Comparison of ENCODE assay signal across 9 mouse cellular contexts in genomic region chr2:33754980-33755632, GRCm38 (mm10).
DNase-seq lines count a peak whose midpoint lies in the region; ATAC-seq lines count a peak whose summit lies in the region.
"Had no signal": no experiment of that assay in that cellular context is flagged by ENCODE, and none has a peak within 500 bp of the region (broad histone marks: within the 10 kb centered on the region; RNA-seq: fewer than 3 reads in every experiment).

No protein-coding gene starts in this region.

- peaks cover 25% of the 10 kb centered on the region for H3K4me1 ChIP-seq in kidney, embryonic 16.5 days (ENCODE audit: insufficient read depth, low read length)
- H3K4me1 ChIP-seq in forebrain, embryonic 13.5 days: peaks cover 66% of the 10 kb centered on the region
- H3K4me1 ChIP-seq in limb, embryonic 10.5 days: peaks cover 67% of the 10 kb centered on the region

- ATAC-seq in kidney, embryonic 16.5 days (ENCODE audit: low FRiP score, low TSS enrichment): peak; percentile 18; the same call in 1 of the 2 replicates
- ATAC-seq in forebrain, embryonic 13.5 days: no peak
- no peak for ATAC-seq in megakaryocyte progenitor cell, adult 5-6 weeks (replicated peaks; ENCODE audit: poor library complexity)

- H3K4me3 ChIP-seq in kidney, embryonic 16.5 days (ENCODE audit: low read length): no peak overlapping the region
- no peak overlapping the region for H3K4me3 ChIP-seq in forebrain, embryonic 13.5 days
- H3K4me3 ChIP-seq in limb, embryonic 10.5 days: no peak overlapping the region

- DNase-seq in kidney, postnatal 14 days: no peak
- peak; percentile 27 for DNase-seq in Muller cell, postnatal 12 days (ENCODE audit: inconsistent ontology term)
- peak; percentile 40 for DNase-seq in limb, embryonic 10.5 days (ENCODE audit: low spot score)
- DNase-seq in gastrocnemius, adult 18-20 months (ENCODE audit: low spot score): no peak
- DNase-seq in kidney, adult 11 months: no peak
- DNase-seq: cerebellum, adult 11 months had no signal

- H3K4me2 ChIP-seq in kidney, embryonic 16.5 days (replicated peaks; ENCODE audit: low read depth, low read length): no peak overlapping the region
- H3K4me2 ChIP-seq in forebrain, embryonic 13.5 days: no peak overlapping the region

- H3K9me3 ChIP-seq in kidney, embryonic 16.5 days (ENCODE audit: low read length): no peaks in the 10 kb centered on the region
- no peaks in the 10 kb centered on the region for H3K9me3 ChIP-seq in forebrain, embryonic 13.5 days (replicated peaks)
- no peaks in the 10 kb centered on the region for H3K9me3 ChIP-seq in limb, embryonic 10.5 days (replicated peaks)

- H3K9ac ChIP-seq in kidney, embryonic 16.5 days (replicated peaks; ENCODE audit: low read length): no peak overlapping the region
- H3K9ac ChIP-seq in forebrain, embryonic 13.5 days: no peak overlapping the region

- H3K27ac ChIP-seq in kidney, embryonic 16.5 days (ENCODE audit: low read length): peak overlapping the region; percentile 71; the same call in 1 of the 2 replicates
- H3K27ac ChIP-seq in forebrain, embryonic 13.5 days: peak overlapping the region; percentile 62; the same call in 1 of the 2 replicates
- H3K27ac ChIP-seq in limb, embryonic 10.5 days: peak overlapping the region; percentile 84

- 58% methylated on average over 7 of the region's 7 CpGs for WGBS in kidney, embryonic 16.5 days
- WGBS in forebrain, embryonic 13.5 days: 83% methylated on average over 7 of the region's 7 CpGs
- 73% methylated on average over 7 of the region's 7 CpGs for WGBS in limb, embryonic 10.5 days

- no peaks in the 10 kb centered on the region for H3K27me3 ChIP-seq in kidney, embryonic 16.5 days (ENCODE audit: insufficient read depth, low read length)
- peaks cover 15% of the 10 kb centered on the region for H3K27me3 ChIP-seq in forebrain, embryonic 13.5 days
- 0 out of 2 replicates have a peak, but pooled peaks cover 3% of the 10 kb centered on the region for H3K27me3 ChIP-seq in limb, embryonic 10.5 days (ENCODE audit: low read depth, poor library complexity, severe bottlenecking)

- H3K36me3 ChIP-seq in kidney, embryonic 16.5 days (ENCODE audit: insufficient read depth, low read length): no peaks in the 10 kb centered on the region
- H3K36me3 ChIP-seq in forebrain, embryonic 13.5 days (ENCODE audit: poor library complexity, severe bottlenecking): peaks cover 13% of the 10 kb centered on the region
- peaks cover 9% of the 10 kb centered on the region for H3K36me3 ChIP-seq in limb, embryonic 10.5 days

Comparison
In these comparisons a context has a peak if more than half of its experiments do, and no peak if none do; other contexts are left out.
1. DNase-seq: peak in Muller cell, postnatal 12 days (single experiment) and limb, embryonic 10.5 days (single experiment); none in kidney, postnatal 14 days (single experiment), gastrocnemius, adult 18-20 months (single experiment) and kidney, adult 11 months (single experiment).
2. Peak in every context shown above with its lines, with median percentiles within 50 percentile points of each other: H3K27ac ChIP-seq.